Mouse (Mus musculus): ENCODE results near the gene Mup5.
"Not testable (repeated sequence)": the region's sequence is repeated elsewhere in the genome, so short reads cannot be mapped to it uniquely, and the experiment has no call there.

The Mup5 gene

GRCm38 (mm10) chr4:61834952-61835708, at the start of gene Mup5:
Gene Mup5, minus strand, starts transcription at chr4:61835233.
- DNase-seq: no peak

- DNase-seq: no peak
Measured at GRCm38 (mm10) chr4:61858160-61858559, 23.1 kb upstream of the Mup5 start.

GRCm38 (mm10) chr4:61855831-61856698, 21.0 kb upstream of the Mup5 start:
- DNase-seq: no peak

- DNase-seq: no peak
Measured at GRCm38 (mm10) chr4:61855344-61855743, 20.3 kb upstream of the Mup5 start.

- DNase-seq: no peak
Measured at GRCm38 (mm10) chr4:61844758-61845455, 9.9 kb upstream of the Mup5 start.

- no peak for DNase-seq
Measured at GRCm38 (mm10) chr4:61829211-61829610, 5.8 kb downstream of the Mup5 start.

GRCm38 (mm10) chr4:61823185-61823584, 11.8 kb downstream of the Mup5 start:
- DNase-seq: no peak

- DNase-seq: not testable (repeated sequence)
Measured at GRCm38 (mm10) chr4:61822541-61822940, 12.5 kb downstream of the Mup5 start.

GRCm38 (mm10) chr4:61815602-61816001, 19.4 kb downstream of the Mup5 start:
- DNase-seq: no peak

- DNase-seq: no peak
Measured at GRCm38 (mm10) chr4:61813435-61813834, 21.6 kb downstream of the Mup5 start.

GRCm38 (mm10) chr4:61811193-61811592, 23.8 kb downstream of the Mup5 start:
- peak; percentile 3 for DNase-seq

GRCm38 (mm10) chr4:61808926-61809325, 26.1 kb downstream of the Mup5 start:
- not testable (repeated sequence) for DNase-seq

- not testable (repeated sequence) for DNase-seq
Measured at GRCm38 (mm10) chr4:61789699-61790098, 45.3 kb downstream of the Mup5 start.

- not testable (repeated sequence) for DNase-seq
Measured at GRCm38 (mm10) chr4:61784231-61784630, 50.8 kb downstream of the Mup5 start.

- not testable (repeated sequence) for DNase-seq
Measured at GRCm38 (mm10) chr4:61782169-61782568, 52.9 kb downstream of the Mup5 start, which contains the start of gene Mup19. Gene Mup19, minus strand, starts transcription at chr4:61782269.
